Mouse (Mus musculus): ENCODE data around the gene Lypd3. TPM values are rescaled to one million over a fixed set of nuclear protein-coding genes. Genes with fewer than 3 reads are reported as not detected.
"Not testable (repeated sequence)": the region's sequence is repeated elsewhere in the genome, so short reads cannot be mapped to it uniquely, and the experiment has no call there.

The Lypd3 gene
- total and polyA plus RNA-seq, 3 experiments, result not detected

- H3K27me3 ChIP-seq (ENCODE audit: control insufficient read depth in 1 of 2, insufficient read depth in 2 of 2, low read length in 2 of 2); H3K9me3 ChIP-seq (replicated peaks; ENCODE audit: insufficient read depth, low read length); H3K36me3 ChIP-seq (ENCODE audit: control insufficient read depth in 1 of 2, insufficient read depth in 2 of 2, low read length in 2 of 2); H3K4me1 ChIP-seq (ENCODE audit: control insufficient read depth in 1 of 2, insufficient read depth in 2 of 2, low read length in 2 of 2); H3K79me2 ChIP-seq (ENCODE audit: control insufficient read depth, insufficient read depth, low read length, poor library complexity); H3K9ac ChIP-seq (ENCODE audit: control insufficient read depth, low read depth, low read length, poor library complexity, severe bottlenecking); H3K4me3 ChIP-seq (ENCODE audit: control insufficient read depth in 1 of 2, insufficient read depth in 1 of 2, low read depth in 2 of 2, low read length in 2 of 2); H3K27ac ChIP-seq (ENCODE audit: control insufficient read depth, low read depth, low read length); DNase-seq (ENCODE audit: low read depth, low spot score): not testable (repeated sequence)
- TF ChIP-seq CTCF (IDR thresholded peaks at IDR 0.05 in 2 of 3, conservative IDR thresholded peaks at IDR 0.05 in 1 of 3; ENCODE audit: control insufficient read depth in 1 of 3, insufficient read depth in 1 of 3, low read depth in 2 of 3, low read length in 3 of 3, poor library complexity in 1 of 3, severe bottlenecking in 1 of 3), result peak; percentile 11 to 39 (median 13); a peak in 4 of 6 replicates
These were observed 47.8 kb downstream of the Lypd3 start for GRCm38 (mm10) chr7:24684121-24684520.

GRCm38 (mm10) chr7:24687519-24687918 is 51.2 kb downstream of the Lypd3 start:
- H3K4me3 ChIP-seq (ENCODE audit: control insufficient read depth in 1 of 2, insufficient read depth in 1 of 2, low read depth in 2 of 2, low read length in 2 of 2); H3K9ac ChIP-seq (ENCODE audit: control insufficient read depth, low read depth, low read length, poor library complexity, severe bottlenecking); H3K9me3 ChIP-seq (replicated peaks; ENCODE audit: insufficient read depth, low read length); H3K36me3 ChIP-seq (ENCODE audit: control insufficient read depth in 1 of 2, insufficient read depth in 2 of 2, low read length in 2 of 2); H3K27ac ChIP-seq (ENCODE audit: control insufficient read depth, low read depth, low read length); DNase-seq (ENCODE audit: low read depth, low spot score); H3K79me2 ChIP-seq (ENCODE audit: control insufficient read depth, insufficient read depth, low read length, poor library complexity); H3K4me1 ChIP-seq (ENCODE audit: control insufficient read depth in 1 of 2, insufficient read depth in 2 of 2, low read length in 2 of 2); H3K27me3 ChIP-seq (ENCODE audit: control insufficient read depth in 1 of 2, insufficient read depth in 2 of 2, low read length in 2 of 2): not testable (repeated sequence)

Other genes starting within 250 kb of the Lypd3 start
- gene Smg9, start 236.9 kb upstream of the Lypd3 start, total RNA-seq (2012; rRNA removed), result 47.5 and 54.6 TPM in 2 replicates
- 10 to 100 TPM in 1 of 2 experiments, not detected in 1; 95.3 TPM for gene Smg9, start 236.9 kb upstream of the Lypd3 start, polyA plus RNA-seq (2012; ENCODE audit: insufficient read depth in 1 of 2, insufficient read length in 2 of 2, low read depth in 1 of 2, low replicate concordance in 2 of 2, missing spikeins in 1 of 2)
- not detected in 2 replicates for gene Irgc1, start 184.3 kb upstream of the Lypd3 start, total RNA-seq (2012; rRNA removed)
- not detected for gene Irgc1, start 184.3 kb upstream of the Lypd3 start, polyA plus RNA-seq (2012; ENCODE audit: insufficient read depth in 1 of 2, insufficient read length in 2 of 2, low read depth in 1 of 2, low replicate concordance in 2 of 2, missing spikeins in 1 of 2)
- gene Plaur, start 174.1 kb upstream of the Lypd3 start, total RNA-seq (2012; rRNA removed), result 8.0 and 9.7 TPM in 2 replicates
- 1 to 10 TPM in 1 of 2 experiments, not detected in 1; 8.6 TPM for gene Plaur, start 174.1 kb upstream of the Lypd3 start, polyA plus RNA-seq (2012; ENCODE audit: insufficient read depth in 1 of 2, insufficient read length in 2 of 2, low read depth in 1 of 2, low replicate concordance in 2 of 2, missing spikeins in 1 of 2)
- gene Cadm4, start 154.5 kb upstream of the Lypd3 start, total RNA-seq (2012; rRNA removed), result 0.12 and 0.16 TPM in 2 replicates
- gene Cadm4, start 154.5 kb upstream of the Lypd3 start, polyA plus RNA-seq (2012; ENCODE audit: insufficient read depth in 1 of 2, insufficient read length in 2 of 2, low read depth in 1 of 2, low replicate concordance in 2 of 2, missing spikeins in 1 of 2), result under 1 TPM in 1 of 2 experiments, not detected in 1; 0.38 TPM
- gene Zfp428, start 129.5 kb upstream of the Lypd3 start, total RNA-seq (2012; rRNA removed), result 10.3 and 12.4 TPM in 2 replicates
- 10 to 100 TPM in 1 of 2 experiments, not detected in 1; 16.4 TPM for gene Zfp428, start 129.5 kb upstream of the Lypd3 start, polyA plus RNA-seq (2012; ENCODE audit: insufficient read depth in 1 of 2, insufficient read length in 2 of 2, low read depth in 1 of 2, low replicate concordance in 2 of 2, missing spikeins in 1 of 2)
- not detected in 2 replicates for gene AC161166.1, start 124.1 kb upstream of the Lypd3 start, total RNA-seq (2012; rRNA removed)
- under 1 TPM in 1 of 2 experiments, not detected in 1; 0.13 TPM for gene AC161166.1, start 124.1 kb upstream of the Lypd3 start, polyA plus RNA-seq (2012; ENCODE audit: insufficient read depth in 1 of 2, insufficient read length in 2 of 2, low read depth in 1 of 2, low replicate concordance in 2 of 2, missing spikeins in 1 of 2)
- gene Irgq, start 105.9 kb upstream of the Lypd3 start, total RNA-seq (2012; rRNA removed), result 3.6 and 4.7 TPM in 2 replicates
- 1 to 10 TPM in 1 of 2 experiments, not detected in 1; 5.8 TPM for gene Irgq, start 105.9 kb upstream of the Lypd3 start, polyA plus RNA-seq (2012; ENCODE audit: insufficient read depth in 1 of 2, insufficient read length in 2 of 2, low read depth in 1 of 2, low replicate concordance in 2 of 2, missing spikeins in 1 of 2)
- gene Pinlyp, start 90.4 kb upstream of the Lypd3 start, total RNA-seq (2012; rRNA removed), result not detected in 2 replicates
- not detected for gene Pinlyp, start 90.4 kb upstream of the Lypd3 start, polyA plus RNA-seq (2012; ENCODE audit: insufficient read depth in 1 of 2, insufficient read length in 2 of 2, low read depth in 1 of 2, low replicate concordance in 2 of 2, missing spikeins in 1 of 2)
- gene Xrcc1, start 90.3 kb upstream of the Lypd3 start, total RNA-seq (2012; rRNA removed), result 84.4 and 97.4 TPM in 2 replicates
- gene Xrcc1, start 90.3 kb upstream of the Lypd3 start, polyA plus RNA-seq (2012; ENCODE audit: insufficient read depth in 1 of 2, insufficient read length in 2 of 2, low read depth in 1 of 2, low replicate concordance in 2 of 2, missing spikeins in 1 of 2), result 100 to 1,000 TPM; 101 to 574 TPM
- gene Ethe1, start 49.0 kb upstream of the Lypd3 start, total RNA-seq (2012; rRNA removed), result 17.8 and 21.0 TPM in 2 replicates
- 10 to 100 TPM in 1 of 2 experiments, not detected in 1; 33.3 TPM for gene Ethe1, start 49.0 kb upstream of the Lypd3 start, polyA plus RNA-seq (2012; ENCODE audit: insufficient read depth in 1 of 2, insufficient read length in 2 of 2, low read depth in 1 of 2, low replicate concordance in 2 of 2, missing spikeins in 1 of 2)
- gene Zfp575, start 48.9 kb upstream of the Lypd3 start, total RNA-seq (2012; rRNA removed), result 0.26 and 0.58 TPM in 2 replicates
- under 1 TPM in 1 of 2 experiments, not detected in 1; 0.50 TPM for gene Zfp575, start 48.9 kb upstream of the Lypd3 start, polyA plus RNA-seq (2012; ENCODE audit: insufficient read depth in 1 of 2, insufficient read length in 2 of 2, low read depth in 1 of 2, low replicate concordance in 2 of 2, missing spikeins in 1 of 2)
- 6.0 and 6.4 TPM in 2 replicates for gene Phldb3, start 25.8 kb upstream of the Lypd3 start, total RNA-seq (2012; rRNA removed)
- 10 to 100 TPM in 1 of 2 experiments, not detected in 1; 10.8 TPM for gene Phldb3, start 25.8 kb upstream of the Lypd3 start, polyA plus RNA-seq (2012; ENCODE audit: insufficient read depth in 1 of 2, insufficient read length in 2 of 2, low read depth in 1 of 2, low replicate concordance in 2 of 2, missing spikeins in 1 of 2)
- gene Tex101, start 40.1 kb downstream of the Lypd3 start, total RNA-seq (2012; rRNA removed), result 0.15 TPM in 1 of 2 replicates, not detected in the other
- gene Tex101, start 40.1 kb downstream of the Lypd3 start, polyA plus RNA-seq (2012; ENCODE audit: insufficient read depth in 1 of 2, insufficient read length in 2 of 2, low read depth in 1 of 2, low replicate concordance in 2 of 2, missing spikeins in 1 of 2), result under 1 TPM in 1 of 2 experiments, not detected in 1; 0.08 TPM
- not detected in 2 replicates for gene BC049730, start 72.7 kb downstream of the Lypd3 start, total RNA-seq (2012; rRNA removed)
- not detected for gene BC049730, start 72.7 kb downstream of the Lypd3 start, polyA plus RNA-seq (2012; ENCODE audit: insufficient read depth in 1 of 2, insufficient read length in 2 of 2, low read depth in 1 of 2, low replicate concordance in 2 of 2, missing spikeins in 1 of 2)
- not detected in 2 replicates for gene Gm4763, start 90.4 kb downstream of the Lypd3 start, total RNA-seq (2012; rRNA removed)
- gene Gm4763, start 90.4 kb downstream of the Lypd3 start, polyA plus RNA-seq (2012; ENCODE audit: insufficient read depth in 1 of 2, insufficient read length in 2 of 2, low read depth in 1 of 2, low replicate concordance in 2 of 2, missing spikeins in 1 of 2), result not detected
- gene Cd177, start 123.8 kb downstream of the Lypd3 start, total RNA-seq (2012; rRNA removed), result not detected in 2 replicates
- gene Cd177, start 123.8 kb downstream of the Lypd3 start, polyA plus RNA-seq (2012; ENCODE audit: insufficient read depth in 1 of 2, insufficient read length in 2 of 2, low read depth in 1 of 2, low replicate concordance in 2 of 2, missing spikeins in 1 of 2), result under 1 TPM in 1 of 2 experiments, not detected in 1; 0.11 TPM
- not detected in 2 replicates for gene Ceacam10, start 140.7 kb downstream of the Lypd3 start, total RNA-seq (2012; rRNA removed)
- under 1 TPM in 1 of 2 experiments, not detected in 1; 0.19 TPM for gene Ceacam10, start 140.7 kb downstream of the Lypd3 start, polyA plus RNA-seq (2012; ENCODE audit: insufficient read depth in 1 of 2, insufficient read length in 2 of 2, low read depth in 1 of 2, low replicate concordance in 2 of 2, missing spikeins in 1 of 2)
- 0.54 TPM in 1 of 2 replicates, not detected in the other for gene Gm9844, start 225.7 kb downstream of the Lypd3 start, total RNA-seq (2012; rRNA removed)
- gene Gm9844, start 225.7 kb downstream of the Lypd3 start, polyA plus RNA-seq (2012; ENCODE audit: insufficient read depth in 1 of 2, insufficient read length in 2 of 2, low read depth in 1 of 2, low replicate concordance in 2 of 2, missing spikeins in 1 of 2), result under 1 TPM in 1 of 2 experiments, not detected in 1; 0.95 TPM
- not detected in 2 replicates for gene Lypd4, start 233.4 kb downstream of the Lypd3 start, total RNA-seq (2012; rRNA removed)
- gene Lypd4, start 233.4 kb downstream of the Lypd3 start, polyA plus RNA-seq (2012; ENCODE audit: insufficient read depth in 1 of 2, insufficient read length in 2 of 2, low read depth in 1 of 2, low replicate concordance in 2 of 2, missing spikeins in 1 of 2), result not detected
- not detected in 2 replicates for gene Dmrtc2, start 233.5 kb downstream of the Lypd3 start, total RNA-seq (2012; rRNA removed)
- gene Dmrtc2, start 233.5 kb downstream of the Lypd3 start, polyA plus RNA-seq (2012; ENCODE audit: insufficient read depth in 1 of 2, insufficient read length in 2 of 2, low read depth in 1 of 2, low replicate concordance in 2 of 2, missing spikeins in 1 of 2), result not detected
- 3,168 and 3,580 TPM in 2 replicates for gene Rps19, start 247.8 kb downstream of the Lypd3 start, total RNA-seq (2012; rRNA removed)
- gene Rps19, start 247.8 kb downstream of the Lypd3 start, polyA plus RNA-seq (2012; ENCODE audit: insufficient read depth in 1 of 2, insufficient read length in 2 of 2, low read depth in 1 of 2, low replicate concordance in 2 of 2, missing spikeins in 1 of 2), result 1,000 to 10,000 TPM in 1 of 2 experiments, not detected in 1; 2,454 TPM

Data from MEL (cell line).